Mouse (Mus musculus): ENCODE measurements around the gene Gm45234. TPM values are rescaled to one million over a fixed set of nuclear protein-coding genes. Genes with fewer than 3 reads are reported as not detected.
"Not testable (repeated sequence)": the region's sequence is repeated elsewhere in the genome, so short reads cannot be mapped to it uniquely, and the experiment has no call there.

Gm45234 gene
- polyA plus RNA-seq (2016; fragmentation: Nextera tagmentation; extraction: Ambion mirVana), result not detected in 2 replicates

DNA sequence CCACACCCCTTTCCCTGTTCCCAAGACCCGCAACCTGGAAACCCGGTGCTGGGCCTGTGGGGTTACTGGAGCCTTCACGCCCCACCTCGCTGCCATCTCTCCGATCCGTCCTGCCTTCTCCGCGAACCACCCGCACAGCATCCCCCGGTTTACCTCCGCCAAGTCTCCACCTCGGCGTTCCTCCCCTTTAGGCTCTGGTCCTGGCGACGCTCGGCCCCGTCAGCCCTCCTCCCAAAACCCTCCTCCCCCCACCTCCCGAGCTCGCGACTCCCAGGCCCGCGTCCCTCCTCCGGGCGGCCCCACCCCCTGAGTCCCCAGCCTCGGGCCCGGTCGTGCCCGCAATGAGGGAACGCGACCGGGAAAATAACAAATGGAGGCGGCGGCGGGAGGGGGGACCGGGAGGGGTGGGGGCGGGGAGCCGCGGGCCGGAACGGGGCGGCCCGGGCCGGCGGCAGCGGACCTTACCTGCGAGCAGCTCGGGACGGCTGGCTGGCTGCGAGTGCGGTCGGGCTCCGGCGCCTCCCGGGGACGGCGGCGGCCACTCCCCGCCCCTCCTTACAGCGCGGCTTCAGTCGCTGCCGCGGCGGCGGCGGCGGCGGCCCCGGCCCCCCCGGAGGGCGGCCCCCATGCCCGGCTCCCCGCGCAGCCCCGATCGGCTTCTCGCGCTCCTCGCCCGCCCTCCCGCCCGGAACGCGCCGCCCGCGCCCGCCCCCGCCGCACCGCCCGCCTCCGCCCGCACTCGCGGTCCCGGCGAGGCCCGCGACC, at the start of gene Gm45234, which contains the start of gene Atn1:
TSS of gene Gm45234 (minus strand) at position 191 of the 765 bp plus-strand sequence.
TSS of gene Atn1 (minus strand) at position 694 of the 765 bp plus-strand sequence.
- under 1% methylated on average over 71 of the region's 100 CpGs for WGBS
- Histone ChIP-seq H3K27me3 (ENCODE audit: insufficient read depth, poor library complexity, severe bottlenecking) (peaks cover 5% of the 10 kb centered on the region; the same call in 1 of the 2 replicates), H3K9me3 (no peaks in the 10 kb centered on the region), H3K27ac (peak within 1 kb of the TSS; percentile 98), H3K4me3 (peak within 1 kb of the TSS; percentile 87), H3K36me3 (peaks cover 20% of the 10 kb centered on the region; the same call in 1 of the 2 replicates), H3K4me1 (replicated peaks) (peaks cover 48% of the 10 kb centered on the region)
- DNase-seq (ENCODE audit: low spot score), result peak; percentile 79

DNA sequence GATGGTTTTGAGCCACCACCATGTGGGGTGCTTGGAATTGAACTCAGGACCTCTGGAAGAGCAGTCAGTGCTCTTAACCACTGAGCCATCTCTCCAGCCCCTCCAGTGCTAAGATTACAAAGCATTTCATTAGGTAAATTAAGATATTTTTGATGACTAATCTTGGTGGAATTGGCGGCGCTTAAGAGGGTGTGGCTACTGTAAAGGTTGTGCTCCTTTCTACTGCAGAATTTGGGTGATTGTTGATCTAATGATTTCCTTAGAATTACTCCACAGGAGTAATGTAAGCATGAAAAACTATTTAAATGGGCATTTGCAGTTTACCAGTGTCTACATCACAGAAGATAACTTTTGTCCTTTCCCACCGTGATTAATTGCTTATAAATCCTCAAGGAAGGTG, 48.5 kb upstream of the Gm45234 start:
- no peak for DNase-seq (ENCODE audit: low spot score)
- 93% methylated on average over 3 of the region's 3 CpGs for WGBS
- Histone ChIP-seq H3K27me3 (ENCODE audit: insufficient read depth, poor library complexity, severe bottlenecking) (no peaks in the 10 kb centered on the region), H3K36me3 (no peaks in the 10 kb centered on the region), H3K27ac (no peak overlapping the region), H3K4me3 (no peak overlapping the region), H3K9me3 (no peaks in the 10 kb centered on the region), H3K4me1 (replicated peaks) (peaks cover 35% of the 10 kb centered on the region)

DNA sequence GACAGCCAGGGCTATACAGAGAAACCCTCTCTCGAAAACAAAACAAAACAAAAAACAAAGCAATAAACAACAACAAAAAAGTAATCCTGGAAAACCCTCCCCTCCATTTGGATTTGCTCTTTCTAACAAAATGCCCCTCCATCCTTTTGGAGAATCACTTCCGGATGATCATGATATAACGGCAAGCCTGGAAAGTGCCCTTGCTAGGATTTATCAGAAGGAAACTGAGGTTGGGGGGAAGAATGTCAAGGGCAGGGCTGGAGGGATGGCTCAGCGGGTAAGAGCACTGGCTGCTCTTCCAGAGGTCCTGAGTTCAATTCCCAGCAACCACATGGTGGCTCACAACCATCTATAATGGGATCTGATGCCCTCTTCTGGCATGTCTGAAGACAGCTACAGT, 47.9 kb upstream of the Gm45234 start:
- WGBS, result 93% methylated on average over 4 of the region's 4 CpGs
- not testable (repeated sequence) for DNase-seq (ENCODE audit: low spot score); H3K27ac ChIP-seq; H3K4me3 ChIP-seq; H3K27me3 ChIP-seq (ENCODE audit: insufficient read depth, poor library complexity, severe bottlenecking); H3K36me3 ChIP-seq; H3K9me3 ChIP-seq
- H3K4me1 ChIP-seq (replicated peaks), result peaks cover 29% of the 10 kb centered on the region

DNA sequence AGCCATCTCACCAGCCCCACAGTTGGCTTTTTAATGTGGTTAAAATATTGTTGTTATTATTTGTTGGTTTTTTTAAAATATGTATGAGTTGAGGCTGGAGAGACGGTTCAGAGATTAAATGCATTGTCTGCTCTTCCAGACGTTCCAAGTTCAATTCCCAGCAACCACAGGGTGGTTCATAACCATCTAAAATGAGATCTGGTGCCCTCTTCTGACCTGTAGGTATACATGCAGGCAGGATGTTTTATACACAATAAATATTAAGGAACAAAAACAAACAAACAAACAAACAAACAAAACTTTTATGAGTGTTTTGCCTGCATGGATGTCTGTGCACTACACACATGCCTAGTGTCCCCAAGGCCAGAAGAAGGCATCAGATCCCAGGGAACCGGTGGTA, 47.2 kb upstream of the Gm45234 start:
- DNase-seq (ENCODE audit: low spot score), result no peak
- H3K9me3 ChIP-seq, result no peaks in the 10 kb centered on the region
- no peaks in the 10 kb centered on the region for H3K36me3 ChIP-seq
- no peak overlapping the region for H3K4me3 ChIP-seq
- 74% methylated on average over 3 of the region's 3 CpGs for WGBS
- no peaks in the 10 kb centered on the region for H3K27me3 ChIP-seq (ENCODE audit: insufficient read depth, poor library complexity, severe bottlenecking)
- H3K4me1 ChIP-seq (replicated peaks), result peaks cover 23% of the 10 kb centered on the region
- no peak overlapping the region for H3K27ac ChIP-seq

DNA sequence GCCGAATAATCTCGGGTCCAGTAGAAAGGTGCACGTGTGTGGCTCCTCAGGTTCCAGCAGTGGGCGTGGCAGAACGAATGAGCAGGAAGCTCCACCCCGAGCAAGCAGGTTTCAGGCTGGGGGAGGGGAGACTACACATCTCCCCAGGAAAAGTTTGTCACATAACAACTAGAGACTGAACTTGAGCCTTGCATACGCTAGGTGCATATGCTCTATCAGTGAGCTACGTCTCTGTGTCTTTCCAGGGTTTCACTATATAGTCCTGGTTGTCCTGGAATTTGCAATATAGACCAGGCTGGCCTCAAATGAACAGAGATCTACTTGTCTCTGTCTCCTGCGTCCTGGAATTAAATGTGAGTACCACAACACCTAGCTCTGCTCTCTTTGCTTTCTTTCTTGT, 46.6 kb upstream of the Gm45234 start:
- H3K4me1 ChIP-seq (replicated peaks), result peaks cover 19% of the 10 kb centered on the region
- H3K9me3 ChIP-seq; H3K27me3 ChIP-seq (ENCODE audit: insufficient read depth, poor library complexity, severe bottlenecking); H3K36me3 ChIP-seq; H3K27ac ChIP-seq: not testable (repeated sequence)
- 10% methylated on average over 6 of the region's 9 CpGs for WGBS
- H3K4me3 ChIP-seq, result 0 out of 2 replicates have a peak overlapping the region, but pooled peaks have one; percentile 10
- peak; percentile 21 for DNase-seq (ENCODE audit: low spot score)

DNA sequence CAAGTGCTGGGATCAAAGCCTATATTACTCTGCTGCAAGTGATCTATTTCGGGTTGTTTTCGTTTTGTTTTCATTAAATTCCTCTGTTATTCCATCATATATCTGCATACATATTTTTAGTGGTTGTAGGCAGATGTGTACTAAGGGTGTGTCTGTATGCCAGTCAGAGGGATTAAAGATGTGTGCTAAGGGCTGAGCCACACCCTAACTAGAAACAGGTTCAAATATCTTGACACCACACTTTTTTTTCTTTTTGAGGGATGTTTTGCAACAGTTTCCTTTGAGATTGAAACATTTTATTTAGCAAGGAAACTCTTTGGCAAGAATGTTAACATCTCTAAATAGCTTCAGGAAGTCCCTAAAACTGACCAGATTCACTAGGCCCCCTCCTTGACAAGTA, 40.4 kb upstream of the Gm45234 start:
- Histone ChIP-seq H3K4me3 (no peak overlapping the region), H3K27me3 (ENCODE audit: insufficient read depth, poor library complexity, severe bottlenecking) (no peaks in the 10 kb centered on the region), H3K36me3 (no peaks in the 10 kb centered on the region), H3K9me3 (no peaks in the 10 kb centered on the region), H3K4me1 (replicated peaks) (no peaks in the 10 kb centered on the region), H3K27ac (no peak overlapping the region)
- no peak for DNase-seq (ENCODE audit: low spot score)
- WGBS, result 83% methylated on average over 2 of the region's 2 CpGs

DNA sequence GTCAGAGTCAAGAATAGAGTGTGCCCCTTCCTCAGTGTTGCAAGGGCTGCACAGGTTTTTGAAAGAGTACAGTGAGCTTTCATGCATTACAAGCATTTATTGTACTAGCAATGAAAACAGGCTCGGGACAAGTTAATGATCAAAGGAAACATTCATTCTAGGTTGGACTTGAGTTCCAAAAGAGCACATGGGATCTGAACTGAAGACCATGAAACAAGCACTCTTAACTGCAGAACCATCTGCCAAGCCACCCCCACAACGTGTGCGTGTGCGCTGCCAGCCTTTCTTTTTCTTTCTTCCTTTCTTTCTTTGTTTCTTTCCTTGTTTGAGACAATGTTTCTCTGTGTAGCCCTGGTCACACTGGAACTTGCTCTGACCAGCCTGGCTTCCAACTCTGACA, 40.0 kb upstream of the Gm45234 start:
- 79% methylated on average over 4 of the region's 4 CpGs for WGBS
- no peak for DNase-seq (ENCODE audit: low spot score)

DNA sequence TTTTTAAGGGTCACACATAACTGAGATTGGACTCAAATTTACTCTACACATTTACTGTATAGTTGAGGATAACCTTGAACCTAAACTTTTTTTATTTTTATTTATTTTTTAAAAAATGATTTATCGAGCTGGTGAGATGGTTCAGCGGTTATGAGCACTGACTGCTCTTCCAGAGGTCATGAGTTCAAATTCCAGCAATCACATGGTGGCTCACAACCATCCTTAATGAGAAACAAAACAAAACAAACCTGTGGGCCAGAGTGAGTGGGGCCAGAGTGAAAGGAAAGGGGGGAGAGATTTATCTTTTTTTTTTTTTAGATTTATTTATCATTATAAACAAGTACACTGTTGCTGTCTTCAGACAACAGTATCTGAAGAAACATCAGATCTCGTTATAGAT, 36.1 kb upstream of the Gm45234 start:
- 84% methylated on average over 3 of the region's 3 CpGs for WGBS
- Histone ChIP-seq H3K36me3 (no peaks in the 10 kb centered on the region), H3K27me3 (ENCODE audit: insufficient read depth, poor library complexity, severe bottlenecking) (no peaks in the 10 kb centered on the region), H3K4me1 (replicated peaks) (0 out of 2 replicates have a peak, but pooled peaks cover 2% of the 10 kb centered on the region), H3K4me3 (no peak overlapping the region), H3K27ac (no peak overlapping the region), H3K9me3 (no peaks in the 10 kb centered on the region)
- DNase-seq (ENCODE audit: low spot score), result no peak

More for the DNA sequence above, 40.0 kb upstream of the Gm45234 start:
- H3K4me1 ChIP-seq (replicated peaks), result no peaks in the 10 kb centered on the region
- H3K27me3 ChIP-seq (ENCODE audit: insufficient read depth, poor library complexity, severe bottlenecking), result no peaks in the 10 kb centered on the region
- no peak overlapping the region for H3K27ac ChIP-seq
- H3K9me3 ChIP-seq, result no peaks in the 10 kb centered on the region
- no peaks in the 10 kb centered on the region for H3K36me3 ChIP-seq
- H3K4me3 ChIP-seq, result no peak overlapping the region

DNA sequence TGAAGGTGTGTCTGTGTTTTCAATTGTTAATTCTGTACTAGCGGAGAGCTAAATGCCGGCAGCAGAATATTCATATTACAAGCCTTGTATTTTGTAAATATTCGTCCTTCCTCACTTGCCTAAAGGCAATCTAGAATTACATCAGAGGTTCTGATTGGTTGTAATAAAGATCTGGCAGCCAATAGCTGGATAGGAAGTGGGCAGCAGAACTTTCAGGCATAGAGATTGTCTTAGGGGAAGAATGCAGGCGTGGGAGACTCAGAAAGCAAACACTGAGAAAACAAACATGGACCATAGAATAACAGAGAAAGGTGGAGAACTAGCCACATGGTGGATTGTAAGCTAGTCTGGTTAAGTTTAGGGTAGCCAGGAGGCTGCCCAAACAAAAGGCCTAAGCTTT, 34.3 kb upstream of the Gm45234 start:
- Histone ChIP-seq H3K9me3 (no peaks in the 10 kb centered on the region), H3K27ac (no peak overlapping the region), H3K4me1 (replicated peaks) (0 out of 2 replicates have a peak, but pooled peaks cover 2% of the 10 kb centered on the region), H3K36me3 (no peaks in the 10 kb centered on the region), H3K4me3 (no peak overlapping the region), H3K27me3 (ENCODE audit: insufficient read depth, poor library complexity, severe bottlenecking) (no peaks in the 10 kb centered on the region)
- DNase-seq (ENCODE audit: low spot score), result no peak
- WGBS, result 69% methylated on average over 4 of the region's 4 CpGs

DNA sequence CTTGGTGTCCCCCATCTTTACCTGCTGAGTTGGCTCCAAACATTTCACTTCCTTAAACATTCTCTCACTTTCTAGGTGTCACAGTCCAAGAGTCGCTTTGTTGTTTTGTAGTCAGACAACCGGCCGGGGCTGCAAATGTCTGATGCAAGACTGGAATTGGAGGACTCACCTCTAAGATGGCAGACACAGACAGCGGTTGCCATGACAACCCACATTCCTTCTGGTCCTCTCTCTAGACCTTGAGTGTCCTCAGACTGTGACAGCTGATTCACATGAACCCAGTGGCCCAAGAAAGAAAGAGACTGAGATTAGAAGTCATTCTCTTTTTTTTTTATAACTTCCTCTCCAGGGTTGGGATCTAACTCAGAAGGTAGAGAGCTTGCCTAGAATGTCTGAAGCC, 33.7 kb upstream of the Gm45234 start:
- Histone ChIP-seq H3K36me3 (no peaks in the 10 kb centered on the region), H3K27ac (no peak overlapping the region), H3K4me1 (replicated peaks) (0 out of 2 replicates have a peak, but pooled peaks cover 2% of the 10 kb centered on the region), H3K27me3 (ENCODE audit: insufficient read depth, poor library complexity, severe bottlenecking) (no peaks in the 10 kb centered on the region), H3K9me3 (no peaks in the 10 kb centered on the region), H3K4me3 (no peak overlapping the region)
- no peak for DNase-seq (ENCODE audit: low spot score)
- 84% methylated on average over 4 of the region's 4 CpGs for WGBS

DNA sequence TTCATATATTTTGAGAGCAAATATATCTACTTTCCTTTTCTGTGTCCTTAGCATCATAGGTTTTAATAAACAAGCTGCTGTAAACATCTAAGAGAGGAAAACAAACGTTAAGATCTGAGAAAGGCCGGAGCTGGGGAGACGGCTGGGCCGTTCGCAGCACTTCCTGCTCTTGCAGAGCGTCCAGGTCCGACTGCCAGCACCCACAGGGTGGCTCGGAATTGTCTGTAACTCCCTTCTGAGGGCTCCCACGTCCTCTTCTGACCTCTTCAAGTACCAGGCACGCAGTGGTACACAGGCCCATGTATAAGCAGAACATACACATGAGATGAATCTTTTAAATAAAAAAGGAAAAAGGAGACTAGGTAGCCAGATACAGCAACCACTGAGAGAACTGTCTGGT, 31.9 kb upstream of the Gm45234 start:
- no peaks in the 10 kb centered on the region for H3K27me3 ChIP-seq (ENCODE audit: insufficient read depth, poor library complexity, severe bottlenecking)
- H3K9me3 ChIP-seq, result no peaks in the 10 kb centered on the region
- peaks cover 5% of the 10 kb centered on the region; the same call in 1 of the 2 replicates for H3K4me1 ChIP-seq (replicated peaks)
- H3K36me3 ChIP-seq, result no peaks in the 10 kb centered on the region
- DNase-seq (ENCODE audit: low spot score), result no peak
- WGBS, result 77% methylated on average over 10 of the region's 10 CpGs
- H3K27ac ChIP-seq, result no peak overlapping the region
- no peak overlapping the region for H3K4me3 ChIP-seq

DNA sequence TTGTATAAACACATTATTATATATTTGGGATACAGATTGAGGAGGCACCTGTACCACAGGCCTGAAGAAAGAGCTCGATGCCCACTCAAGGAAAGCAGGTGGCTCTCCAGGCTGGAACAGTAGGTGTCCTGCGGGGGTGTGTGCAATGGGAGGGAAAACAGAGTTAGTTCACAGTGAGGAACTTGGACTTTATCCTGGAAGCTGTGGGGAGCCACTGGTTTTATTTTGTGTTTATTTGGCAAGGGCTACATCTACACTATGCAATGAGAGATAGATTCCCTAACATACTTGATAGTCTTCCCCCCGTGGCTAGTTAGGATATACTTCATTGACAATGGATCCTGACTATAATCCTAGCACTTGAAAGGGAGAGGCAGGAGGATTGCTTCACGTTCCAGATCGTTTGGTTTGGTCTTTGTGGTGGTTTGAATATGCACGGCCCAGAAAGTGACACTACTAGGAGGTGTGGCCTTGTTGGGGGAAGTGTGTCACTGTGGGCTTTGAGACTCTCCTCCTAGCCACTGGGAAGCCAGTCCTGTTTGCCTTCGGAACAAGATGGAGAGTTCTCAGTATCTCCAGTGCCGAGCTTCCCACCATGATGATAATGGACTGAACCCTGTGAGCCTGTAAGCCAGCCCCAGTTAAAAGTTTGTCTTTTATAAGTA, 31.1 kb upstream of the Gm45234 start:
- peaks cover 10% of the 10 kb centered on the region for H3K4me1 ChIP-seq (replicated peaks)
- 60% methylated on average over 8 of the region's 8 CpGs for WGBS
- H3K9me3 ChIP-seq, result no peaks in the 10 kb centered on the region
- no peak for DNase-seq (ENCODE audit: low spot score)
- no peak overlapping the region for H3K27ac ChIP-seq
- no peaks in the 10 kb centered on the region for H3K27me3 ChIP-seq (ENCODE audit: insufficient read depth, poor library complexity, severe bottlenecking)
- H3K36me3 ChIP-seq, result no peaks in the 10 kb centered on the region
- H3K4me3 ChIP-seq, result no peak overlapping the region

DNA sequence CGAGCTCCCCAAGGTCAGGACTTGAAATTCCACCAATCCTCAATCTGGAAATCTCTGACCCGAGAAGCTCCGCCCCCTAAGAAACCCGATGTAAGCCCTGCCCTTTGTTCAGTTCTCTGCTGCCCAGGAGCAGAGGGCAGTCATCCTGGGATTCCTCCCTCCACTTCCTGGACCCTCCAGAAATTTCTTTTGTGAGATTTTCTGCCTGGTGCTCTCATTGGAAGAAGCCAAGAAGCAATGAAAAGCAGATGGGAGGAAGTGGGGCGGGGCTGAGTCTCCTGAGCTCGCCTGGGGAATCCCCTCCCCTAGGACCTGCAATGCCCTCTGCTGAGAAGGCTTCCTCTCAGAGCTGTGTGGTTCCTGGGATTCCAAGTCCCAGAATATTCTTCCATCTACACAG, 26.6 kb upstream of the Gm45234 start:
- DNase-seq (ENCODE audit: low spot score), result peak; percentile 45
- Histone ChIP-seq H3K27ac (peak overlapping the region; percentile 73), H3K36me3 (no peaks in the 10 kb centered on the region), H3K27me3 (ENCODE audit: insufficient read depth, poor library complexity, severe bottlenecking) (peaks cover 28% of the 10 kb centered on the region), H3K4me3 (peak overlapping the region; percentile 31), H3K4me1 (replicated peaks) (peaks cover 29% of the 10 kb centered on the region), H3K9me3 (no peaks in the 10 kb centered on the region)
- WGBS, result 20% methylated on average over 6 of the region's 6 CpGs
